Mouse (Mus musculus) MEL (cell line): Measurements from ENCODE around the gene Ccdc137. TPM values are rescaled to one million over a fixed set of nuclear protein-coding genes. Genes with fewer than 3 reads are reported as not detected.
A peak's percentile ranks its signal among the peaks of the same experiment; 100 is the strongest.

Experiments used
- DNase-seq: peaks from one replicate; pipeline ENCODE4 v3.0.0; 2011; ENCODE audit warnings: low read depth, low spot score
- H3K27ac ChIP-seq: 2 replicates; pipeline ENCODE4 v1.5.1; 2012; ENCODE audit warnings: low read depth, mild to moderate bottlenecking, control low read depth, low read length, moderate library complexity; ENCODE audit not compliant: control insufficient read depth
- H3K27me3 ChIP-seq, 2 experiments: fragments of 150-350 bp in 1 of 2; sonication (generic) in 1 of 2; 2 replicates each; pipeline ENCODE4 v1.6.1; 2012; ENCODE audit warnings: low read length in 2 of 2, mild to moderate bottlenecking in 2 of 2, improper control_type of control experiment in 1 of 2, moderate library complexity in 1 of 2; ENCODE audit not compliant: insufficient read depth in 2 of 2, control insufficient read depth in 1 of 2
- H3K36me3 ChIP-seq, 2 experiments: 2 replicates each; pipeline ENCODE4 v1.6.1; 2012 to 2014; ENCODE audit warnings: low read length in 2 of 2, improper control_type of control experiment in 1 of 2, inconsistent platforms in 1 of 2, mild to moderate bottlenecking in 1 of 2; ENCODE audit not compliant: insufficient read depth in 2 of 2, control insufficient read depth in 1 of 2
- H3K4me1 ChIP-seq, 2 experiments: fragments of 150-350 bp in 1 of 2; sonication (generic) in 1 of 2; 2 replicates each; pipeline ENCODE4 v1.6.1; 2012; ENCODE audit warnings: low read length in 2 of 2, improper control_type of control experiment in 1 of 2, mild to moderate bottlenecking in 1 of 2; ENCODE audit not compliant: insufficient read depth in 2 of 2, control insufficient read depth in 1 of 2
- H3K4me3 ChIP-seq, 2 experiments: fragments of 150-350 bp in 1 of 2; sonication (generic) in 1 of 2; 2 replicates each; pipeline ENCODE4 v1.5.1; 2012; ENCODE audit warnings: low read depth in 2 of 2, low read length in 2 of 2, mild to moderate bottlenecking in 2 of 2, moderate library complexity in 2 of 2, control low read depth in 1 of 2, improper control_type of control experiment in 1 of 2; ENCODE audit not compliant: control insufficient read depth in 1 of 2, insufficient read depth in 1 of 2
- H3K79me2 ChIP-seq: 2 replicates; pipeline ENCODE4 v1.6.1; 2012; ENCODE audit warnings: mild to moderate bottlenecking, low read length, moderate library complexity; ENCODE audit not compliant: control insufficient read depth, poor library complexity, insufficient read depth
- H3K9ac ChIP-seq: 2 replicates; pipeline ENCODE4 v1.6.1; 2012; ENCODE audit warnings: low read depth, mild to moderate bottlenecking, control low read depth, low read length, moderate library complexity; ENCODE audit not compliant: control insufficient read depth, poor library complexity, severe bottlenecking
- H3K9me3 ChIP-seq: fragments of 150-350 bp; sonication (generic); replicated peaks from 2 replicates; pipeline ENCODE4 v1.6.1; 2012; ENCODE audit warnings: mild to moderate bottlenecking, low read length, improper control_type of control experiment, moderate library complexity; ENCODE audit not compliant: insufficient read depth
- BHLHE40 ChIP-seq: IDR thresholded peaks from 2 replicates; pipeline ENCODE4 v1.6.1; 2012; ENCODE audit warnings: low read depth, mild to moderate bottlenecking, inconsistent platforms, low read length, improper control_type of control experiment, borderline replicate concordance
- CTCF ChIP-seq, 3 experiments: IDR thresholded peaks in 2 of 3; conservative IDR thresholded peaks in 1 of 3; 2 replicates each; pipeline ENCODE4 v1.5.1; 2011 to 2012; ENCODE audit warnings: low read length in 3 of 3, low read depth in 2 of 3, mild to moderate bottlenecking in 2 of 3, improper control_type of control experiment in 1 of 3, inconsistent platforms in 1 of 3, mixed read lengths in 1 of 3, moderate library complexity in 1 of 3; ENCODE audit not compliant: control insufficient read depth in 1 of 3, insufficient read depth in 1 of 3, poor library complexity in 1 of 3, severe bottlenecking in 1 of 3
- ELF1 ChIP-seq: IDR thresholded peaks from 2 replicates; pipeline ENCODE4 v1.6.1; 2014; ENCODE audit warnings: low read depth, mild to moderate bottlenecking, inconsistent platforms, low read length, improper control_type of control experiment, moderate library complexity
- ETS1 ChIP-seq: IDR thresholded peaks from 2 replicates; pipeline ENCODE4 v1.6.1; 2012; ENCODE audit warnings: low read depth, mild to moderate bottlenecking, inconsistent platforms, low read length, improper control_type of control experiment, moderate library complexity
- GABPA ChIP-seq: IDR thresholded peaks from 2 replicates; pipeline ENCODE4 v1.6.1; 2012; ENCODE audit warnings: low read depth, mild to moderate bottlenecking, inconsistent platforms, low read length, improper control_type of control experiment, moderate library complexity
- HCFC1 ChIP-seq: IDR thresholded peaks from 2 replicates; pipeline ENCODE4 v1.6.1; 2012; ENCODE audit warnings: low read depth, mild to moderate bottlenecking, inconsistent platforms, low read length, improper control_type of control experiment, moderate library complexity
- JUND ChIP-seq: IDR thresholded peaks from 2 replicates; pipeline ENCODE4 v1.6.1; 2011; ENCODE audit warnings: low read depth, mild to moderate bottlenecking, improper control_type of control experiment, low read length
- KAT2A ChIP-seq: conservative IDR thresholded peaks from 2 replicates; pipeline ENCODE4 v1.6.1; 2012; ENCODE audit warnings: low read depth, low read length, improper control_type of control experiment, inconsistent platforms
- MAZ ChIP-seq: IDR thresholded peaks from 2 replicates; pipeline ENCODE4 v1.6.1; 2012; ENCODE audit warnings: low read depth, mild to moderate bottlenecking, inconsistent platforms, low read length, improper control_type of control experiment
- MEF2A ChIP-seq: IDR thresholded peaks from 2 replicates; pipeline ENCODE4 v1.6.1; 2014; ENCODE audit warnings: low read depth, mild to moderate bottlenecking, inconsistent platforms, low read length, improper control_type of control experiment; ENCODE audit not compliant: poor library complexity, insufficient replicate concordance, severe bottlenecking; ENCODE audit errors: extremely low read depth
- MXI1 ChIP-seq: IDR thresholded peaks from 2 replicates; pipeline ENCODE4 v1.6.1; 2011; ENCODE audit warnings: mild to moderate bottlenecking, low read depth, low read length, improper control_type of control experiment
- POLR2A ChIP-seq, 2 experiments: IDR thresholded peaks; 2 replicates each; pipeline ENCODE4 v1.6.1; 2011 to 2012; ENCODE audit warnings: low read length in 2 of 2, mild to moderate bottlenecking in 2 of 2, control low read depth in 1 of 2, improper control_type of control experiment in 1 of 2, low read depth in 1 of 2, moderate library complexity in 1 of 2; ENCODE audit not compliant: control insufficient read depth in 1 of 2, insufficient read depth in 1 of 2, poor library complexity in 1 of 2
- POLR2AphosphoS2 ChIP-seq: IDR thresholded peaks from 2 replicates; pipeline ENCODE4 v1.6.1; 2011; ENCODE audit warnings: low read length, improper control_type of control experiment
- SIN3A ChIP-seq: IDR thresholded peaks from 2 replicates; pipeline ENCODE4 v1.6.1; 2012; ENCODE audit warnings: low read length, improper control_type of control experiment, inconsistent platforms
- SMC3 ChIP-seq: IDR thresholded peaks from 2 replicates; pipeline ENCODE4 v1.6.1; 2011; ENCODE audit warnings: low read depth, low read length, improper control_type of control experiment
- TCF12 ChIP-seq: IDR thresholded peaks from 2 replicates; pipeline ENCODE4 v1.6.1; 2014; ENCODE audit warnings: low read depth, mild to moderate bottlenecking, inconsistent platforms, low read length, improper control_type of control experiment, moderate library complexity
- UBTF ChIP-seq: IDR thresholded peaks from 2 replicates; pipeline ENCODE4 v1.6.1; 2012; ENCODE audit warnings: low read depth, mild to moderate bottlenecking, inconsistent platforms, low read length, improper control_type of control experiment, moderate library complexity, borderline replicate concordance; ENCODE audit not compliant: insufficient read depth
- USF1 ChIP-seq: IDR thresholded peaks from 2 replicates; pipeline ENCODE4 v1.6.1; 2014; ENCODE audit warnings: low read depth, mild to moderate bottlenecking, inconsistent platforms, low read length, improper control_type of control experiment, moderate library complexity
- ZC3H11A ChIP-seq: IDR thresholded peaks from 2 replicates; pipeline ENCODE4 v1.6.1; 2012; ENCODE audit warnings: low read depth, mild to moderate bottlenecking, inconsistent platforms, low read length, improper control_type of control experiment
- ZNF384 ChIP-seq: IDR thresholded peaks from 2 replicates; pipeline ENCODE4 v1.6.1; 2012; ENCODE audit warnings: low read depth, mild to moderate bottlenecking, inconsistent platforms, low read length, improper control_type of control experiment
- polyA plus RNA-seq, 2 experiments: library from polyadenylated mRNA; stranded (reverse) in 1 of 2; unstranded in 1 of 2; fragments of >175 nt in 1 of 2; fragments of >200 nt in 1 of 2; gene quantifications; 2 replicates each; pipeline versions ENCODE4 v1.2.1 to v1.2.4; 2012; ENCODE audit warnings: low replicate concordance in 2 of 2, low read depth in 1 of 2; ENCODE audit not compliant: insufficient read length in 2 of 2, insufficient read depth in 1 of 2, missing spikeins in 1 of 2
- total RNA-seq: library from RNA; depleted of rRNA; stranded (reverse); fragments of 300-350 nt; gene quantifications from 2 replicates; pipeline ENCODE4 v1.2.3, GENCODE M21; 2012

The Ccdc137 gene
- total and polyA plus RNA-seq, 3 experiments: 104 to 116 TPM; not detected in 1

GRCm38 (mm10) chr11:120493911-120494310, 36.0 kb downstream of the Ccdc137 start:
- no peak for DNase-seq
- H3K9ac ChIP-seq: no peak overlapping the region
- no peak overlapping the region for H3K27ac ChIP-seq
- H3K36me3 ChIP-seq: peaks cover 0 to 11% of the 10 kb centered on the region in 2 experiments; a peak in 2 of 4 replicates
- no peaks in the 10 kb centered on the region for H3K9me3 ChIP-seq
- H3K79me2 ChIP-seq: peaks cover 19% of the 10 kb centered on the region
- H3K4me3 ChIP-seq: no peak overlapping the region
- H3K27me3 ChIP-seq: no peaks in the 10 kb centered on the region
- no peak for TF ChIP-seq POLR2AphosphoS2
- no peak for TF ChIP-seq ZC3H11A
- TF ChIP-seq MEF2A: no peak
- no peak for TF ChIP-seq GABPA
- no peak for TF ChIP-seq TCF12
- no peak for TF ChIP-seq UBTF
- TF ChIP-seq ELF1: no peak
- TF ChIP-seq ZNF384: no peak
- no peak for TF ChIP-seq SIN3A
- no peak for TF ChIP-seq MXI1
- TF ChIP-seq KAT2A: no peak
- TF ChIP-seq CTCF (IDR thresholded peaks at IDR 0.05 in 2 of 3, conservative IDR thresholded peaks at IDR 0.05 in 1 of 3; ENCODE audit: control insufficient read depth in 1 of 3, insufficient read depth in 1 of 3, low read depth in 2 of 3, low read length in 3 of 3, poor library complexity in 1 of 3, severe bottlenecking in 1 of 3): no peak
- TF ChIP-seq USF1: no peak
- no peak for TF ChIP-seq HCFC1
- TF ChIP-seq SMC3: no peak
- TF ChIP-seq MAZ: no peak
- no peak for TF ChIP-seq ETS1
- TF ChIP-seq JUND: no peak
- TF ChIP-seq, all 39 proteins: peak for 0
- peaks cover 0 to 20% of the 10 kb centered on the region in 2 experiments; a peak in 2 of 4 replicates for H3K4me1 ChIP-seq

GRCm38 (mm10) chr11:120497436-120497835, 39.5 kb downstream of the Ccdc137 start:
- H3K9ac ChIP-seq: no peak overlapping the region
- no peak overlapping the region for H3K4me3 ChIP-seq
- H3K79me2 ChIP-seq: peaks cover 10% of the 10 kb centered on the region
- 0 out of 4 replicates have a peak, but pooled peaks cover 0 to 4% of the 10 kb centered on the region in 2 experiments for H3K4me1 ChIP-seq
- no peaks in the 10 kb centered on the region; a peak in 1 of 4 replicates for H3K36me3 ChIP-seq
- no peaks in the 10 kb centered on the region for H3K9me3 ChIP-seq
- H3K27me3 ChIP-seq: no peaks in the 10 kb centered on the region
- TF ChIP-seq BHLHE40 (no peak), POLR2A (IDR thresholded peaks at IDR 0.05; ENCODE audit: control insufficient read depth in 1 of 2, insufficient read depth in 1 of 2, low read depth in 1 of 2, low read length in 2 of 2, poor library complexity in 1 of 2) (0 out of 4 replicates have a peak, but pooled peaks of 1 of the 2 experiments have one; percentile 1)
- no peak overlapping the region for H3K27ac ChIP-seq
- no peak for DNase-seq
